Mouse (Mus musculus): Measurements from ENCODE around the gene Slc6a3. TPM values are rescaled to one million over a fixed set of nuclear protein-coding genes. Genes with fewer than 3 reads are reported as not detected.

Gene Slc6a3
- polyA plus RNA-seq, 1 experiment from 2014 or later = not detected

GRCm38 (mm10) chr13:73508817-73509550 is 27.6 kb upstream of the Slc6a3 start:
- Histone ChIP-seq H3K4me3 (ENCODE audit: low read depth, low read length) (no peak overlapping the region), H3K27me3 (ENCODE audit: control insufficient read depth, insufficient read depth, low read length) (no peaks in the 10 kb centered on the region), H3K4me1 (replicated peaks; ENCODE audit: control insufficient read depth, insufficient read depth) (no peaks in the 10 kb centered on the region), H3K9ac (ENCODE audit: low read length) (no peak overlapping the region), H3K9me3 (ENCODE audit: control insufficient read depth, low read length) (no peaks in the 10 kb centered on the region), H3K36me3 (ENCODE audit: control insufficient read depth, insufficient read depth, low read length) (peaks cover 2% of the 10 kb centered on the region; the same call in 1 of the 2 replicates), H3K4me2 (replicated peaks; ENCODE audit: low read depth) (no peak overlapping the region), H3K27ac (replicated peaks) (no peak overlapping the region)
- ATAC-seq (ENCODE audit: low FRiP score, low TSS enrichment) = no peak
- WGBS = 90% methylated on average over 8 of the region's 8 CpGs
- TF ChIP-seq CTCF (IDR thresholded peaks at IDR 0.05; ENCODE audit: low read depth) (no peak), EP300 (optimal IDR thresholded peaks at IDR 0.05) (no peak)
- DNase-seq (ENCODE audit: low spot score) = no peak

- Histone ChIP-seq H3K27ac (replicated peaks) (no peak overlapping the region), H3K9me3 (ENCODE audit: control insufficient read depth, low read length) (no peaks in the 10 kb centered on the region), H3K4me2 (replicated peaks; ENCODE audit: low read depth) (no peak overlapping the region), H3K36me3 (ENCODE audit: control insufficient read depth, insufficient read depth, low read length) (peaks cover 8% of the 10 kb centered on the region), H3K4me1 (replicated peaks; ENCODE audit: control insufficient read depth, insufficient read depth) (no peaks in the 10 kb centered on the region), H3K27me3 (ENCODE audit: control insufficient read depth, insufficient read depth, low read length) (no peaks in the 10 kb centered on the region), H3K4me3 (ENCODE audit: low read depth, low read length) (no peak overlapping the region), H3K9ac (ENCODE audit: low read length) (no peak overlapping the region)
- TF ChIP-seq EP300 (optimal IDR thresholded peaks at IDR 0.05) = no peak
- no peak for TF ChIP-seq CTCF (IDR thresholded peaks at IDR 0.05; ENCODE audit: low read depth)
- WGBS = 71% methylated on average over 6 of the region's 6 CpGs
- ATAC-seq (ENCODE audit: low FRiP score, low TSS enrichment) (no peak), DNase-seq (ENCODE audit: low spot score) (no peak)
These were observed 26.7 kb upstream of the Slc6a3 start for GRCm38 (mm10) chr13:73509869-73510268.

- WGBS = 55% methylated on average over 13 of the region's 13 CpGs
- ATAC-seq (ENCODE audit: low FRiP score, low TSS enrichment) = peak; percentile 61; the same call in 1 of the 2 replicates
These were observed 23.5 kb upstream of the Slc6a3 start for GRCm38 (mm10) chr13:73512776-73513673.

GRCm38 (mm10) chr13:73516886-73517285 is 19.7 kb upstream of the Slc6a3 start:
- no peak for ATAC-seq (ENCODE audit: low FRiP score, low TSS enrichment)
- no peak for TF ChIP-seq EP300 (optimal IDR thresholded peaks at IDR 0.05)
- no peak for TF ChIP-seq CTCF (IDR thresholded peaks at IDR 0.05; ENCODE audit: low read depth)

More at GRCm38 (mm10) chr13:73512776-73513673, 23.5 kb upstream of the Slc6a3 start:
- H3K4me3 ChIP-seq (ENCODE audit: low read depth, low read length) = no peak overlapping the region
- no peak overlapping the region for H3K4me2 ChIP-seq (replicated peaks; ENCODE audit: low read depth)
- TF ChIP-seq CTCF (IDR thresholded peaks at IDR 0.05; ENCODE audit: low read depth) = peak; percentile 93
- no peak for TF ChIP-seq EP300 (optimal IDR thresholded peaks at IDR 0.05)
- no peak overlapping the region for H3K27ac ChIP-seq (replicated peaks)
- peak; percentile 79 for DNase-seq (ENCODE audit: low spot score)
- no peaks in the 10 kb centered on the region for H3K9me3 ChIP-seq (ENCODE audit: control insufficient read depth, low read length)
- no peak overlapping the region for H3K9ac ChIP-seq (ENCODE audit: low read length)
- H3K27me3 ChIP-seq (ENCODE audit: control insufficient read depth, insufficient read depth, low read length) = no peaks in the 10 kb centered on the region
- peaks cover 8% of the 10 kb centered on the region for H3K36me3 ChIP-seq (ENCODE audit: control insufficient read depth, insufficient read depth, low read length)
- H3K4me1 ChIP-seq (replicated peaks; ENCODE audit: control insufficient read depth, insufficient read depth) = no peaks in the 10 kb centered on the region

GRCm38 (mm10) chr13:73533716-73534115 is 2.8 kb upstream of the Slc6a3 start:
- no peak overlapping the region for H3K4me2 ChIP-seq (replicated peaks; ENCODE audit: low read depth)
- DNase-seq (ENCODE audit: low spot score) (no peak), ATAC-seq (ENCODE audit: low FRiP score, low TSS enrichment) (no peak)
- H3K27me3 ChIP-seq (ENCODE audit: control insufficient read depth, insufficient read depth, low read length) = peaks cover 3% of the 10 kb centered on the region; the same call in 1 of the 2 replicates
- H3K4me1 ChIP-seq (replicated peaks; ENCODE audit: control insufficient read depth, insufficient read depth) = no peaks in the 10 kb centered on the region
- WGBS = 82% methylated on average over 3 of the region's 3 CpGs
- H3K36me3 ChIP-seq (ENCODE audit: control insufficient read depth, insufficient read depth, low read length) = no peaks in the 10 kb centered on the region
- H3K9me3 ChIP-seq (ENCODE audit: control insufficient read depth, low read length) = no peaks in the 10 kb centered on the region
- H3K9ac ChIP-seq (ENCODE audit: low read length) = no peak overlapping the region
- no peak overlapping the region for H3K27ac ChIP-seq (replicated peaks)
- H3K4me3 ChIP-seq (ENCODE audit: low read depth, low read length) = no peak overlapping the region
- TF ChIP-seq CTCF (IDR thresholded peaks at IDR 0.05; ENCODE audit: low read depth) (no peak), EP300 (optimal IDR thresholded peaks at IDR 0.05) (no peak)

More at GRCm38 (mm10) chr13:73516886-73517285, 19.7 kb upstream of the Slc6a3 start:
- Histone ChIP-seq H3K9ac (ENCODE audit: low read length) (no peak overlapping the region), H3K27me3 (ENCODE audit: control insufficient read depth, insufficient read depth, low read length) (no peaks in the 10 kb centered on the region), H3K4me3 (ENCODE audit: low read depth, low read length) (no peak overlapping the region), H3K27ac (replicated peaks) (no peak overlapping the region), H3K4me1 (replicated peaks; ENCODE audit: control insufficient read depth, insufficient read depth) (no peaks in the 10 kb centered on the region), H3K9me3 (ENCODE audit: control insufficient read depth, low read length) (no peaks in the 10 kb centered on the region), H3K4me2 (replicated peaks; ENCODE audit: low read depth) (no peak overlapping the region), H3K36me3 (ENCODE audit: control insufficient read depth, insufficient read depth, low read length) (peaks cover 8% of the 10 kb centered on the region)
- no peak for DNase-seq (ENCODE audit: low spot score)
- 69% methylated on average over 3 of the region's 4 CpGs for WGBS
